Mouse (Mus musculus) B cell, adult 2 months (primary cell): ENCODE results near the gene Nkx2-2.
A peak's percentile ranks its signal among the peaks of the same experiment; 100 is the strongest.
"Not testable (repeated sequence)": the region's sequence is repeated elsewhere in the genome, so short reads cannot be mapped to it uniquely, and the experiment has no call there.

Experiments
- DNase-seq, 2 experiments: peaks; one replicate each; pipeline ENCODE4 v3.0.0; 2022

Gene Nkx2-2

DNA sequence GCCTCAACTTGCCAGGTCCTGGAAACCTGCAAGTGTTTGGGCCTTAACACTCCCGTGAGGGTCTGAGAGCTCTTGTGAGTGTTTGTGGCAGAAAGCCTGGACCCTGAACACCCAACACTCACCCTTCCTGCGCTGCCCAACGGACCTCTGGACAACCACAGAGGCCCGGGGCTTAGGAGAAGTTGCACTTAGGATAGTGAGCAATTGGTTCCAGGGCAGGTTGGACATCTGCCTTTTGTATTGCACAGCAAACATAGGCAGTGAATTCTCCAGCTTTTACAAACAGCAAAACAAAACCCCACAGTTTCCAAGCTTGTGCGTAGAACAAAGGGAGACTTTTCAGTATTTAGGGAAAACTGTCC, 12.8 kb downstream of the Nkx2-2 start:
- no peak for DNase-seq

- no peak for DNase-seq
Observed at GRCm38 (mm10) chr2:147180649-147181303, 13.3 kb downstream of the Nkx2-2 start.

- peak; percentile 77 to 78 for DNase-seq
Observed at GRCm38 (mm10) chr2:147178091-147179059, 15.7 kb downstream of the Nkx2-2 start.

GRCm38 (mm10) chr2:147177672-147178071, 16.4 kb downstream of the Nkx2-2 start:
- DNase-seq, result peak; percentile 84

DNA sequence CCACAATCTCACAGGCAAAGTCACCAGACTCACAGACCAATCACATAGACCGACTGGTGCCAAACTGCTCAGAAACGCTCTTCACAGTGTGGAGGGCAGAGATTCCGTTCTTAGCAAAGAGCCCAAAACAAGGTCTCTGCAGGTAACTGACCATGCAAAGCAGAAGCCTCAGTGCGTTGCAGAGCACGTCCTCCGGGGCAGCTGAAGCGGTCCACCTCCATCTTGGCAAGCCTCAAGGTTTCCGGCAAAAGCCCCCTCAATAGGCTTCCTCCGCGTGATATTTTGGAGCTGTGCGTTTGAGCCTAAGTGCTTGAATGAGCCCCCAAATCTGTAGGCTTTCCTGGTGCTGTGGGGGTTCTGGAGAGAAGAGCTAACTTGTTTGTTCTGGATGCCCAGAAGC, 18.7 kb downstream of the Nkx2-2 start:
- DNase-seq, result no peak

DNA sequence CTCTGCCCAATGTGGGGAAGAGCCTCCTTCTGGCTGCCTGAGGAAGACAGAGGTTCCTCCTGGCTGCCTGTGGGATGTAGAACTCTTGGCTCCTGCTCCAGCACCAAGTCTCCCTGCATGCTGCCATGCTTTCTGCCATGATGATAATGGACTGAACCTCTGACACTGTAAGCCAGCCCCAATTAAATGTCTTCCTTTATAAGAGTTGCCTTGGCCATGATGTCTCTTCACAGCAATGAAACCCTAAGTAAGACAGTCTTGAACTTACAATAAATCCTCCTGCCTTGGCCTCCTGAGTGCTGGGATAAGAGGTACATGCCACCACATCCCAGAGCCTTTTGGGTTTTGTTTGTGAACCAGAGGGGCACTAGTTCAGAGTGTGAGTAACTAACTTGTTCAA, 20.3 kb downstream of the Nkx2-2 start:
- DNase-seq, result no peak

DNA sequence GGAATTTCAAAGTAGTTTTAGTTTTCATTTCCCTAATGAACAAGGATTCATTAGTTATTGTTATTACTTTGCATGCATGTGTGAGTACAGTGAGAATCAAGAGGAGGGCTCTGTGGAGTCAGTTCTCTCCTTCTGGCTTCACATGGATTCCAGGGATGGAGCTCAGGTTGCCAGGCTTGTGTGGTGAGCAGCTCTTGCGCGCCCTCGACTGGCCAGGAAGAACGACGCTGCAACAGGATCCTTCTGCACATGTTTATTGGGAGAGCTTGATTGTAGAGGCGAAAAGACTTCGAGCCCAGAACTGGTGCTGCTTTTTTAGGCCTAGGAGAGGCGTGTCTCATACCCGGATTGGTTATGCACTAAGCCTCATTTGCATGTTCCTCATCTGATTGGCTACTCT, 23.5 kb downstream of the Nkx2-2 start:
- not testable (repeated sequence) for DNase-seq

- DNase-seq, result no peak
Observed at GRCm38 (mm10) chr2:147165863-147166262, 28.2 kb downstream of the Nkx2-2 start.

DNA sequence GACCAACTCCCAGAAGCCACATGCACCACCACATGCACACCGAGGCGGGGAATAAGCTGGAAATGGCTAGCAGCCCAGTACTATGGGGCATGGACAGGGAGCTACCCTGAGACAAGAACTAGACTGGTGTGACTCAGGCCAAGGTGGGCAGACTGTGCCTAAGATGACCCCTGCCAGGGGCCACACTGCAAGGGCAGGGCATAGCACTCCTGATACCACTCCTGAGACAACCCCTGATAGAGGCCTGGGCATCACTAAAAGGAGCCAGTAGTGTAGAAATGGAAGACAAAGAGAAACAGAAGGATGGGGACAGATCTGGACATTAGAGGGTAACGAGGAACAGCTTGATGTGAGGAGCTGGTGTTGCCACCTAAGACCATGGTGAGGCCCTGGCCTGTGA, 28.7 kb downstream of the Nkx2-2 start:
- DNase-seq, result no peak

- no peak for DNase-seq
Observed at GRCm38 (mm10) chr2:147152543-147152942, 41.5 kb downstream of the Nkx2-2 start.
